Mouse (Mus musculus) ES-Bruce4 (cell line): Measurements from ENCODE around the gene Ifih1. TPM values are rescaled to one million over a fixed set of nuclear protein-coding genes. Genes with fewer than 3 reads are reported as not detected.

Experiments used
- H3K27ac ChIP-seq: 2 replicates; pipeline ENCODE4 v1.5.1; 2012; ENCODE audit warnings: low read length, inconsistent platforms; ENCODE audit not compliant: insufficient read depth
- H3K27me3 ChIP-seq: 2 replicates; pipeline ENCODE4 v1.6.1; 2012; ENCODE audit warnings: mild to moderate bottlenecking, low read length, inconsistent platforms; ENCODE audit not compliant: control insufficient read depth, poor library complexity, insufficient read depth, severe bottlenecking
- H3K36me3 ChIP-seq: 2 replicates; pipeline ENCODE4 v1.6.1; 2012; ENCODE audit warnings: inconsistent platforms, mild to moderate bottlenecking, low read length, moderate library complexity; ENCODE audit not compliant: control insufficient read depth, poor library complexity, insufficient read depth, severe bottlenecking
- H3K4me1 ChIP-seq: one replicate; pipeline ENCODE4 v1.8.1; 2011; ENCODE audit warnings: low read length; ENCODE audit not compliant: control insufficient read depth, insufficient read depth
- H3K4me3 ChIP-seq: 2 replicates; pipeline ENCODE4 v1.5.1; 2011; ENCODE audit warnings: low read depth, mild to moderate bottlenecking, low read length
- H3K9ac ChIP-seq: 2 replicates; pipeline ENCODE4 v1.6.1; 2012; ENCODE audit warnings: low read depth, mild to moderate bottlenecking, inconsistent platforms; ENCODE audit not compliant: poor library complexity, severe bottlenecking
- H3K9me3 ChIP-seq: replicated peaks from 2 replicates; pipeline ENCODE4 v1.6.1; 2012; ENCODE audit warnings: mild to moderate bottlenecking, low read length, inconsistent platforms; ENCODE audit not compliant: control insufficient read depth, poor library complexity, insufficient read depth, severe bottlenecking
- CTCF ChIP-seq: IDR thresholded peaks from one replicate; pipeline ENCODE4 v1.8.1; 2011; ENCODE audit warnings: low read depth, low read length
- EP300 ChIP-seq: IDR thresholded peaks from 2 replicates; pipeline ENCODE4 v1.6.1; 2011; ENCODE audit warnings: low read depth, low read length; ENCODE audit not compliant: insufficient read depth
- POLR2A ChIP-seq: IDR thresholded peaks from one replicate; pipeline ENCODE4 v1.8.1; 2011; ENCODE audit warnings: low read length; ENCODE audit not compliant: insufficient read depth
- polyA plus RNA-seq: library from polyadenylated mRNA; stranded (reverse); fragments of >200 nt; gene quantifications from 2 replicates; pipeline ENCODE4 v1.2.4, GENCODE M21; 2011; ENCODE audit warnings: low read depth; ENCODE audit not compliant: missing spikeins, insufficient read depth, insufficient read length

Ifih1 gene
- polyA plus RNA-seq, 1 experiment = 3.1 TPM

DNA sequence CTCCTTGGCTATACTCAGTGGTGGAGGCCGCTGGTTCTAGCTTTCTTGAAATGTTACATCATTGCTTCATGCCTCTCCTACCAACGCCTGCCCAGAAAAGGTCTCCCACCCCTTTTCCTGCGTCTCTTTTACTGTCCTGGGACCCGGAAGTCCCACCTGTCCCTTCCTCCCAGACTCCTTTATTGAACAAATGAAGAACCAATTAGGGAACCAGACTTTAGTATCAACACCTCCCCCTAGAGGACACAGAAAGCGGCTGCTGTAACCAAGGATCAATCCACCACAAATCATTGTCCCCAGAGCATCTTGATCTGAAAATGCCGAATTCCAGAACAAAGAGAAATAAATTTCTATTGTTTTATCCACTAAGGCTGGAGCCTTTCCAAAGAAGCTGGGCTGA is 14.5 kb upstream of the Ifih1 start:
- TF ChIP-seq POLR2A = no peak
- Histone ChIP-seq H3K4me3 (peak overlapping the region; percentile 26), H3K4me1 (no peaks in the 10 kb centered on the region), H3K9ac (no peak overlapping the region), H3K36me3 (no peaks in the 10 kb centered on the region), H3K27me3 (no peaks in the 10 kb centered on the region; the same call in 1 of the 2 replicates), H3K9me3 (no peaks in the 10 kb centered on the region), H3K27ac (no peak overlapping the region)

DNA sequence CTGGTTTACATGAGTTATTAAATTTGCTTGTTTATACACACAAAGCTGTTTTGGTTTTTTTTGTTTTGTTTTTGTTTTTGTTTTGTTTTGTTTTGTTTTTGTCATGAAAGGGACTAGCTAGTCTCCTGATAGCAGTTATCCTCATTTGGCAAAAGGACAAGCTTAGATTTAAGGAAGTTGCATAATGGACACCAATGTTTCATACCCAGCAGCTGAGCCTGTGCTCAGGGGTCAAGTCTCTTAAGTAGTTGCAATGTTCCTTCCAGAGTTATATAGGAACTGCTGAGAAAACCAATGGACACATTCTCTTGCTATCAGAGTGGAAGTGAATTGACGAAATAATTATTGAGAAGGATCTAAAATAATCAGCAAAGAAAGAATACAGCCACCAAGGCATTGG is 10.0 kb upstream of the Ifih1 start:
- H3K4me3 ChIP-seq = no peak overlapping the region
- no peak overlapping the region for H3K27ac ChIP-seq
- no peaks in the 10 kb centered on the region for H3K4me1 ChIP-seq

DNA sequence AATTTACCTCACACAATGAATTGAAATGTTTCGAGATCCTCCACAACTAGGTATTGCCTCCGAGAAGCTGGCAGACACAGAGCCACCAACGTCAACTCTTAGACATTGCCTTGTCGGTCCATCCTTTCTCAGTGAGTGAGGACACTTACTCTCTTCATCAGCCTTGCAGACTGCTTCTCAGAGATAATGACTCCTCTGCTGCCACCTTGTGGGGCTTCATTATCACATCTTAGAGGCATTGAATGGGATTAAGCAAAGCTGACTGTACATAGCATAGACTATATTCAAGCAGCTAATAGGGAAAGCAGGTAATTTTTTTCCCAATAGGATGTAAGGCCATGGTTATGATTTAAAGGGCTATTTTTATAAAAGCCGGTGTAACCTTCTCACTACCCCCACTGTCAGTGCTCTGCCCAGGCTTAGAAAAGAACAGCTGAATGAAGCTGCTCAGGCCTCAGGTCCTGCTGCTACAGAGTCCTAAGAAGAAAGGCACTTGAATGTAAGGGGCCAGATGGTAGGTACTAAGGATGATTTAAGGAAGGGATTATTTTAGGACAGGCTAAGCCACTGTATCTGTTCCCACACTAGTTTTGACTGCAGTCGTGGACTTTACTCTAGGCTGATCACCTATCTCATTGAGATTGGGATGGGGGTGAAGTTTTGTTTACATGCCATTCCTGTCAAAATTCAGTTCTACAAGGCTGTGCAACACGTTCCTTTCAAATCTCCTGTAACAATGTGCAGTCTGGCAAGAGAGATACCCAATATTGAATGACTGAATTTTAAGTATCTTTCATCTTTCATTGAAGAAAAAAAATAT is 8.7 kb upstream of the Ifih1 start:
- no peak overlapping the region for H3K4me3 ChIP-seq
- no peaks in the 10 kb centered on the region for H3K9me3 ChIP-seq
- H3K27me3 ChIP-seq = no peaks in the 10 kb centered on the region
- H3K36me3 ChIP-seq = no peaks in the 10 kb centered on the region
- TF ChIP-seq EP300 = no peak
- no peak overlapping the region for H3K9ac ChIP-seq
- H3K27ac ChIP-seq = no peak overlapping the region
- H3K4me1 ChIP-seq = no peaks in the 10 kb centered on the region

More for the DNA sequence above, 10.0 kb upstream of the Ifih1 start:
- TF ChIP-seq CTCF (no peak), POLR2A (no peak), EP300 (no peak)
- Histone ChIP-seq H3K9ac (no peak overlapping the region), H3K36me3 (no peaks in the 10 kb centered on the region), H3K27me3 (no peaks in the 10 kb centered on the region), H3K9me3 (no peaks in the 10 kb centered on the region)

DNA sequence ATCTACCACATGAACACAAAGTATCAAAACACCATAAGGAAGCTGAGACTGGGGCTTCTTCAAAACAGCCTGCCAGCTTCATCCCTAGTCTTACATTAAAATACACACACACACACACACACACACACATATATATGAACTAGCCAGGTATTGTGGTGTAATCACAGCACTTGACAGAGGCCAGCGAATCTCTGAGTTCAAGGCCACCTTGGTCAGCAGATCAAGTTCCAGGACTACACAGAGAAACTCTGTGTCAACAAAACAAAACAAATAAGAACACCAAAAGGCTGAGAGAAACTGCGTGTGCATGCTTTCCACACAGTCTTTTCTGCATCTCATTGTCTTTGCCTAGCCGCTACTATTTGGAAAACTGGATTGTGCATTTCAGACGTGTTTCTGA is 6.4 kb upstream of the Ifih1 start:
- Histone ChIP-seq H3K27ac (no peak overlapping the region), H3K4me1 (no peaks in the 10 kb centered on the region), H3K9ac (no peak overlapping the region), H3K27me3 (no peaks in the 10 kb centered on the region), H3K4me3 (no peak overlapping the region), H3K36me3 (no peaks in the 10 kb centered on the region), H3K9me3 (no peaks in the 10 kb centered on the region)
- TF ChIP-seq EP300 (no peak), POLR2A (no peak), CTCF (no peak)

DNA sequence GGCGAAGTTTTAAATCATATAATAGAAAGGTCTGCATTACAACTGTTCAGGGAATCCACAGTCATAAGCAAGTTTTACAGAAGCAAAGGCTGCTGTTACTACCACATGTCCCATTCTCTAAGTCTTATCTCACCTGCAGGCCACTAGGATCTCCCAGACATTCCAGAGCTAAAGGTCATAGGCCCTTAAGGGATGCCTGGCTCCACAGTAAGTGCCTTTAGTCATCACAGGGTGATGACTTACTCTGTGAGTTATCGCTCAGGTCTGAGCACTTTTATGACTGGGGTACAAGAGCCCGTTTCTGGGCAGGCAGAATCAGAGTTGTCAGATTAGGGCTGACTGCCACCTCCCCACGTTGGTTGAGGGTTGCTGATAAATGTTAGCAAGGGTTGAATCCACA is 5.8 kb upstream of the Ifih1 start:
- no peak overlapping the region for H3K27ac ChIP-seq
- no peaks in the 10 kb centered on the region for H3K4me1 ChIP-seq
- H3K4me3 ChIP-seq = no peak overlapping the region
- no peaks in the 10 kb centered on the region for H3K27me3 ChIP-seq
- no peak overlapping the region for H3K9ac ChIP-seq
- no peak for TF ChIP-seq POLR2A
- TF ChIP-seq EP300 = no peak
- TF ChIP-seq CTCF = no peak
- H3K36me3 ChIP-seq = no peaks in the 10 kb centered on the region
- no peaks in the 10 kb centered on the region for H3K9me3 ChIP-seq

DNA sequence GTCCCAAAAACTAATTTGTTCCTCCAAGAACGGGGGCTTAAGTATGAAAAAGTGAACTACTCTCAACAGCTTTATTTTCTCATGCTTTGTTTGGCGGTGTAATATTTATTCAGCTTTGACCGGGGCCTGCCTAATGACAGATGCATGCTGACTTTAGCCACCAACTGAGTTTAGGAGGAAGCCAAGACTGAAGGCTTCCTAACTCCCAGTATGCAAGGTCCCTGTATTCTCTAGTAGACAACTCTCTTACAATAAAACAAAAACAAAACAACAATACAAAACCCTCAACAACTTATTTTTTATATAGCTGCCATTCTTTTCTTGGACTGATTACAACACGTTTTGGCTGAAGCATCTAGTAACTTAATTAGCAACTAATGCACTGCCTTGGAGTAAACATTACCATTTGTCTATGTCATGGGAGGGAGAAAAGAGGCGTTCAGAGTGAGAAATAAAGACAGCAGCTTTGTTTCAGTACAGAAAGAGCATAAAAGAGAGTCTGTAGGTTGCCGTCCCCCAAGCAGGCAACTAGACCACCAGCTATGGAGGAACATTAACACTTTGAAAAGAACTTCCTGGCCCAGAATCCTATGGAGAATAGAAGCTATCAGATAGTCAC is 725 bp upstream of the Ifih1 start:
- H3K27ac ChIP-seq = no peak overlapping the region
- H3K27me3 ChIP-seq = no peaks in the 10 kb centered on the region
- no peaks in the 10 kb centered on the region for H3K36me3 ChIP-seq
- H3K4me3 ChIP-seq = no peak overlapping the region
- H3K4me1 ChIP-seq = no peaks in the 10 kb centered on the region
- TF ChIP-seq CTCF = no peak
- TF ChIP-seq EP300 = no peak
- TF ChIP-seq POLR2A = no peak
- H3K9ac ChIP-seq = no peak overlapping the region
- no peaks in the 10 kb centered on the region for H3K9me3 ChIP-seq
